Mouse (Mus musculus) lung, embryonic 16.5 days (tissue): Measurements from ENCODE around the gene Vmn2r120. TPM values are rescaled to one million over a fixed set of nuclear protein-coding genes. Genes with fewer than 3 reads are reported as not detected.
A peak's percentile ranks its signal among the peaks of the same experiment; 100 is the strongest.
"Not testable (repeated sequence)": the region's sequence is repeated elsewhere in the genome, so short reads cannot be mapped to it uniquely, and the experiment has no call there.

ENCODE experiments used
- ATAC-seq: fragments of 200-750 bp; cut with Nextera tagmentation; 2 replicates; pipeline ENCODE4 v1.8.0; 2017; ENCODE audit warnings: low read depth, mild to moderate bottlenecking, moderate library complexity
- H3K27ac ChIP-seq: fragments of 300-500 bp; sonication (generic); 2 replicates; pipeline ENCODE4 v1.5.1; 2014; ENCODE audit warnings: mild to moderate bottlenecking, control low read depth, low read length
- H3K27me3 ChIP-seq: fragments of 300-500 bp; sonication (generic); 2 replicates; pipeline ENCODE4 v1.6.1; 2014; ENCODE audit warnings: low read depth, low read length, mixed read lengths; ENCODE audit not compliant: control insufficient read depth, insufficient read depth
- H3K36me3 ChIP-seq: fragments of 300-500 bp; sonication (generic); 2 replicates; pipeline ENCODE4 v1.6.1; 2014; ENCODE audit warnings: low read length; ENCODE audit not compliant: control insufficient read depth, insufficient read depth
- H3K4me1 ChIP-seq: fragments of 300-500 bp; sonication (generic); replicated peaks from 2 replicates; pipeline ENCODE4 v1.6.1; 2014; ENCODE audit warnings: low read length, mixed read lengths; ENCODE audit not compliant: control insufficient read depth, insufficient read depth
- H3K4me2 ChIP-seq: fragments of 300-500 bp; sonication (generic); 2 replicates; pipeline ENCODE4 v1.6.1; 2014; ENCODE audit warnings: low read depth, low read length, control low read depth
- H3K4me3 ChIP-seq: fragments of 300-500 bp; sonication (generic); 2 replicates; pipeline ENCODE4 v1.5.1; 2014; ENCODE audit warnings: mild to moderate bottlenecking, low read length, control low read depth
- H3K9ac ChIP-seq: fragments of 300-500 bp; sonication (generic); 2 replicates; pipeline ENCODE4 v1.6.1; 2014; ENCODE audit warnings: low read length, control low read depth
- H3K9me3 ChIP-seq: fragments of 300-500 bp; sonication (generic); 2 replicates; pipeline ENCODE4 v1.6.1; 2016; ENCODE audit warnings: low read length; ENCODE audit not compliant: control insufficient read depth
- WGBS: fragments of 180-500 bp; shearing (Covaris S2); extraction: QIAGEN DNeasy Blood & Tissue Kit; methylation state at CpG from one replicate; pipeline ENCODE4 v1.1.7; 2014; 5-methylcytosine and 5-hydroxymethylcytosine counted together
- polyA plus RNA-seq: library from polyadenylated mRNA; unstranded; fragments of >200 nt; fragmentation: Nextera tagmentation; extraction: Ambion mirVana; gene quantifications from 2 replicates; pipeline ENCODE4 v1.2.1, GENCODE M21; 2015

Gene Vmn2r120
- not detected in 2 replicates for polyA plus RNA-seq

DNA sequence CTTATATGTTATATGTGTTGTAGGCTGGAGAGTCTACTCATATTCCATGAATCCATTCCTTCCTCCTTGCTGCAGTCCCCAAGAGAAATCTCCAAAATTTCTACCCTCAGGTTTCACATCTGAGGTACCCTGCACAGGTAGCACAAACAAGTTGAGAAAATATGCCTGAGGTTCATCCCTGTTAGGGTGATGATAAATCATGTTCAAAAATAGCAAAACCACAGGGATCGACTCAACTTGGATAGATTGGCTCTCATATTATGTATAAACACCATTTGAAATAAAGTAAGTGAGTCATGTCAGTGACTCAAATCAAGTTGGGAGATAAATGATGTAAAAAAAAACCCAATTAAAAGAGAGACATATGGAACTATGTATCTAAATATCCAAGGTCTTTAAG, at the start of gene Vmn2r120:
Gene Vmn2r120 (minus strand): TSS at position 101 of the 400 bp plus-strand sequence.
- WGBS, result 75% methylated on average over 1 of the region's 1 CpGs
- ATAC-seq, result no peak
- H3K9ac ChIP-seq, result no peak within 1 kb of the TSS

DNA sequence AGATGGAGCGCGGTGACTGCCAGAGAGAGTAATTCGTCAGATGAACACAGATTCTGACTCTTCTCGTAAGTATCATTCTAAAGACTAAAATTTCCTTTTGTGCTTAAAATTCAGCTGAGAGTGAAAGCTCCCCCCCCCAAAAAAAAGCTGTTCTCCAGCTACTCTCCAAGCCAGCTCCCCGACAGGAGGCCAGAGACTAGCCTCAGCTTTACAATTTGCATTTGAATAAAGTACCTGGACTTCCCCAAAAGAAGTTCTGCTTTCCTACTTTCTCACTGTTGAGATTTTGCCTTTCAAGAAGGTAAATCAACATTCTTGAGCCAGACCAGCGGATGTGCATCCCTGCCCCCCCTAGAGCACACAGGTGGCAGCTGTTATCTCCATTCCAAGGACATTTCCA, 42.0 kb upstream of the Vmn2r120 start:
- WGBS, result 74% methylated on average over 6 of the region's 6 CpGs
- not testable (repeated sequence) for H3K4me1 ChIP-seq, H3K36me3 ChIP-seq, H3K4me3 ChIP-seq, H3K9me3 ChIP-seq, H3K9ac ChIP-seq, H3K27ac ChIP-seq, ATAC-seq, H3K27me3 ChIP-seq, H3K4me2 ChIP-seq

More for the DNA sequence above, at the start of gene Vmn2r120:
- Histone ChIP-seq H3K27ac (no peak within 1 kb of the TSS), H3K9me3 (no peaks in the 10 kb centered on the region), H3K4me2 (no peak within 1 kb of the TSS), H3K36me3 (no peaks in the 10 kb centered on the region), H3K27me3 (no peaks in the 10 kb centered on the region), H3K4me3 (no peak within 1 kb of the TSS), H3K4me1 (no peaks in the 10 kb centered on the region)

DNA sequence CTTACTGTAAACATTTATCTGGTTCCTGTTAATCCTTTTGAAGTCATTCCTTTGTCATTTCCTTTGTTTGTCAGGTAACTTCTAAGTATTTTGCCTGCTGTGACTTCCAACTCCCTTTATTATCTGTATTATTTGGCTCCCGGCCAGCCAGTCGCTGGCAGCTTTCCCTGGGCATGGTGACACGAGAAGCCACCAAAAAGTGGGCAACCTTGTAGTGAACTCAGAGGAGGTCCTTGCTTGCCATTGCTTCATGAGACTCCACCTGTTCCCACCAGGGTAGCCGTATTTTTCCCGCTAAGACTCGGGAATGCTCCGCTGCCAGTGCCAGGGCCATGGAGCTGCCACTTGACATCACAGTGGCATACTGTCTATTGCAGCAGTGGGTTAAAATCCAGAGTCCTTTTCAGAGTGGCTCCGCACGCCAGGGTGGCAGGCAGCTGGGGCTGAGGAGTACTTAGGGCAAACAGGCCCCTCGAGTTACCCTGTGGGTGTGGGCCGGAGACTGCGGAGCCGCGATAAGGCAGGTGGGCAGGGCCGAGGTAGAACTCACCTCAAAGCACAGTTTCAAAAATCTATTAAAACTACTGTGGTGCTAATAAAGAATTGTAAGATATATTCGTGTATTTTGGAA, 28.9 kb upstream of the Vmn2r120 start:
- Histone ChIP-seq H3K4me1 (no peaks in the 10 kb centered on the region), H3K9me3 (no peaks in the 10 kb centered on the region), H3K9ac (no peak overlapping the region), H3K27me3 (no peaks in the 10 kb centered on the region), H3K4me2 (no peak overlapping the region), H3K36me3 (no peaks in the 10 kb centered on the region), H3K27ac (no peak overlapping the region; the same call in 1 of the 2 replicates), H3K4me3 (no peak overlapping the region)
- ATAC-seq, result peak; percentile 72
- 63% methylated on average over 16 of the region's 16 CpGs for whole genome bisulfite sequencing

Other genes starting within 250 kb of the Vmn2r120 start
- gene Adgre1, start 186.8 kb downstream of the Vmn2r120 start, polyA plus RNA-seq, result 5.2 and 6.6 TPM in 2 replicates
- not detected in 2 replicates for gene Gm21834, start 196.7 kb upstream of the Vmn2r120 start, polyA plus RNA-seq
- gene Cntnap5c, start 224.1 kb upstream of the Vmn2r120 start, polyA plus RNA-seq, result not detected in 2 replicates